Mouse (Mus musculus) B cell, adult 62 days (primary cell): ENCODE data around the gene Rap1b. TPM values are rescaled to one million over a fixed set of nuclear protein-coding genes. Genes with fewer than 3 reads are reported as not detected.

Source experiments
- total RNA-seq: library from RNA; stranded (reverse); gene quantifications from 4 replicates; pipeline ENCODE4 v1.2.4, GENCODE M21; 2023

Rap1b gene
- total RNA-seq = 429 to 461 TPM (median 446 TPM) in 4 replicates

DNA sequence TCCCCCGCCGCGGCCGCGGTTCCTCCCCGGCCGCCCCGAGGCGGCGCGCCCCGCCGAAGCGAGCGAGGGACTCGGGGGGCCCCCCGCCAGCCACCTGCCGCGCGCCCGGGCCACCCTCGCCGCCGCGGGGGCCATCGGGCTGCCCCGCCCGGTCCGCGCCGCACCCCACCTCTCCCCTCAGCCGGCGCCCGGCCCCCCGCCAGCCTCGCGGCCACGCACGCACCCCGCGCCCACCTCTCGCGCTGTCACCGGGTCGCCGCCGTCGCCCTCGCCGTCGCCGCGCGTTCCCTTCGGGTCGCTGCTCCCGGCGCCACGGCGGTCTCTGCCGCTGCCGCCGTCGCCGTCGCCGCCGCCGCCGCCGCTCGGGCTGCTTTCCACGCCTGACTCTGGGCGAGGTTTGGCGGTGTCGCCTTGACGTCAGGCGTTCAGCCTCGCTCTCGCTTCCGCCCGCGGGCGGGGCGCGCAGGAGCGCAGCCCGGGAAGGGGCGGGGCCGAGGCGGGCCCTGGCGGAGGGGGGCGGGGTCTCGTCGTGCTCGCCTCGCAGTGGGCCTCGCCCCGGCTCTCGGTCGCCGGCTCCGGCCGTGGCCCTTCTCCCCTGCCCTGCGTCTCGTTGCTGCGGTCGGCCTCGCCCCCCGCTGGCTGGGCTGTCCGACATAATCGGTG, at the start of gene Rap1b:
TSS of gene Rap1b (minus strand) at position 439 of the 663 bp plus-strand sequence.

DNA sequence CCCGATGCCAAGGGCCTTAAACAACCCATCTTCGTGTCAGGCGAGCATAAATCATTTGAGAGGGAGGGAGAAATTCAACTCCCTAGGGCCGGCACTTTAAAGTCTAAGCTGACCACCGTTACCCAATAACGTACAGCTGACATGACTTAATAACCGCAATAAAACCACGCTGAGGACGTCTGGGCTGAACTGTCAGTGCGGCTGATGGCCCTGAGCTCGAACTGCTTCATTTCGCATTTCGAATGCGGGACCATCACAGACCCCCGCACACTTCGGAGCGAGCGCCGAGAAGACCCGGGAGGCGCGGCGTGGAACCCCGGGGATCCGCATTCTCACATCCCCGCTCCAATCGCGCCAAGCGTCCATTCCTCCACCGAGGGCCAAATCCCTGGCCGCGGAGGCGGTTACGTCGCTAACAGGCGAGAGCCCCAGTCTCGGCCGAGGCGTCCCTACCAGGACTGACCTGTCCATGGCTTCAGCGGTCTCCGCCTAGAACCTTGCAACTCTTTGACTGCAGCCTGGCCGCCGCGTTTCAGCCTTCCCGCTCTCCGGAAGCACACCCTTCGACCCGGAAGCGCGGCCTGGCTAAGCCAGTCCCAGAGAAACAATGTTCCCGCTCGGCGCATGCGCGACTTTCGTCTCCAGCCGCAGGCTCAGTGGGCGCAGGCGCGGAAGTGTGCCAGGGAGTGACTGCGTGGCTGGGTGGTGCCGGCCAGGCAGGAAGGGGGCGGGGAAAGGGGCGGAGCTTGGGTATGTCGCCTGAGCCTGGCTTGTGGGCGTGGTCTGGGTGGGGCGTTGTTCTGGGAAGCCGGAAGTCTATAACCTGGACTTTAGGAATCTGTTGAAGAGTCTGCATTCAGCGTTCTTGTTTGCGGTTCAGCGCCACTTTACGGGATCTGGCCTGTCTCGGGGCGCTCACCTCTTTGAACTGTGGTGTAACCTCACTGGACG, 53.4 kb downstream of the Rap1b start, which contains the start of gene Nup107:
TSS of gene Nup107 (minus strand) at position 565 of the 951 bp plus-strand sequence.

Other genes with a start within 250 kb of the Rap1b start
- gene Cpm, start 216.5 kb downstream of the Rap1b start, total RNA-seq = 68.6 to 81.3 TPM (median 76.8 TPM) in 4 replicates
- gene Mdm2, start 135.3 kb downstream of the Rap1b start, total RNA-seq = 138 to 158 TPM (median 148 TPM) in 4 replicates
- 10.2 to 11.7 TPM (median 11.2 TPM) in 4 replicates for gene Slc35e3, start 99.7 kb downstream of the Rap1b start, total RNA-seq
- 34.1 to 38.0 TPM (median 36.3 TPM) in 4 replicates for gene Nup107, start 53.3 kb downstream of the Rap1b start, total RNA-seq